Mouse (Mus musculus): ENCODE measurements around the gene Hddc3.

Gene Hddc3

GRCm38 (mm10) chr7:80398654-80399444 is 55.9 kb downstream of the Hddc3 start:
- DNase-seq (ENCODE audit: low read depth), result no peak

- DNase-seq (ENCODE audit: low read depth), result no peak
Observed at GRCm38 (mm10) chr7:80400099-80400498, 57.2 kb downstream of the Hddc3 start.

Measured in induced T-regulatory cell, adult 2 months (primary cell).